Mouse (Mus musculus): ENCODE measurements at regions not wholly inside any gene's neighbourhood (a gene's known extent, or its start where the extent isn't known, plus 50 kb on each side); places are given as distances from the start of the nearest gene placed in this dataset.
"Not testable (repeated sequence)": the region's sequence is repeated elsewhere in the genome, so short reads cannot be mapped to it uniquely, and the experiment has no call there.

DNA sequence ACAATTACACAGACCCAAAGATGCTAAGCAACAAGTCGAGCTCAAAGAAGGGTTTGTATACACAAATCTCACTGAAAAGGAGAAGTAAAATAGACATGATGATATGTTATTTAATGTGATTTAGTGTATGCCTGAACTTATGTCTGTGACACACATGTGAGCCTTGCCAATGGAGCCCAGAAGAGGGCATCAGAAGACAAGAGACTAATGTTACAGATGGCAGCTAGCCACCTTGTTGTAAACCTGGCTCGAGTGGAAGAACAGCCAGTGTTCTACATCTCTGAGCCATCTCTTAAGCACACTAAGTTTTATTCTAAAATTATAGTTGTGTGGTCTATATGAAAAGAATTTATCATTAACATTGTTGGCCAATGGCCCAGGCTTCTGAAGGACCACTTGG, 943.7 kb upstream of the Prmt6 start:
- no peak for DNase-seq (ENCODE audit: low read depth, low spot score)
- no peaks in the 10 kb centered on the region for H3K4me1 ChIP-seq (ENCODE audit: control insufficient read depth in 1 of 2, insufficient read depth in 2 of 2, low read length in 2 of 2)
- no peak overlapping the region for H3K4me3 ChIP-seq (ENCODE audit: control insufficient read depth in 1 of 2, insufficient read depth in 1 of 2, low read depth in 2 of 2, low read length in 2 of 2)
- no peaks in the 10 kb centered on the region for H3K36me3 ChIP-seq (ENCODE audit: control insufficient read depth in 1 of 2, insufficient read depth in 2 of 2, low read length in 2 of 2)
- H3K27me3 ChIP-seq (ENCODE audit: control insufficient read depth in 1 of 2, insufficient read depth in 2 of 2, low read length in 2 of 2), result no peaks in the 10 kb centered on the region
- no peak overlapping the region for H3K27ac ChIP-seq (ENCODE audit: control insufficient read depth, low read depth, low read length)
- H3K79me2 ChIP-seq (ENCODE audit: control insufficient read depth, insufficient read depth, low read length, poor library complexity), result no peaks in the 10 kb centered on the region
- H3K9ac ChIP-seq (ENCODE audit: control insufficient read depth, low read depth, low read length, poor library complexity, severe bottlenecking), result no peak overlapping the region
- no peaks in the 10 kb centered on the region for H3K9me3 ChIP-seq (replicated peaks; ENCODE audit: insufficient read depth, low read length)
- TF ChIP-seq TBP (IDR thresholded peaks at IDR 0.05; ENCODE audit: low read depth, low read length), result no peak
- no peak for TF ChIP-seq SMC3 (IDR thresholded peaks at IDR 0.05; ENCODE audit: low read depth, low read length)
- TF ChIP-seq MAFK (IDR thresholded peaks at IDR 0.05; ENCODE audit: borderline replicate concordance, low read depth, low read length), result no peak
- no peak for TF ChIP-seq GATA1 (IDR thresholded peaks at IDR 0.05; ENCODE audit: low read depth, low read length)
- no peak for TF ChIP-seq TCF12 (IDR thresholded peaks at IDR 0.05; ENCODE audit: low read depth, low read length)
- TF ChIP-seq ETS1 (IDR thresholded peaks at IDR 0.05; ENCODE audit: low read depth, low read length), result no peak
- no peak for TF ChIP-seq UBTF (IDR thresholded peaks at IDR 0.05; ENCODE audit: borderline replicate concordance, insufficient read depth, low read depth, low read length)
- no peak for TF ChIP-seq ELF1 (IDR thresholded peaks at IDR 0.05; ENCODE audit: low read depth, low read length)
- no peak for TF ChIP-seq KAT2A (conservative IDR thresholded peaks at IDR 0.05; ENCODE audit: low read depth, low read length)
- TF ChIP-seq POLR2AphosphoS5 (IDR thresholded peaks at IDR 0.05; ENCODE audit: borderline replicate concordance, low read depth, low read length), result no peak
- no peak for TF ChIP-seq E2F4 (IDR thresholded peaks at IDR 0.05; ENCODE audit: borderline replicate concordance, low read depth, low read length)
- no peak for TF ChIP-seq TAL1 (IDR thresholded peaks at IDR 0.05; ENCODE audit: low read length)
- TF ChIP-seq SIN3A (IDR thresholded peaks at IDR 0.05; ENCODE audit: low read length), result no peak
- no peak for TF ChIP-seq ZMIZ1 (IDR thresholded peaks at IDR 0.05; ENCODE audit: low read depth, low read length)
- TF ChIP-seq RAD21 (IDR thresholded peaks at IDR 0.05; ENCODE audit: low read depth, low read length), result no peak

DNA sequence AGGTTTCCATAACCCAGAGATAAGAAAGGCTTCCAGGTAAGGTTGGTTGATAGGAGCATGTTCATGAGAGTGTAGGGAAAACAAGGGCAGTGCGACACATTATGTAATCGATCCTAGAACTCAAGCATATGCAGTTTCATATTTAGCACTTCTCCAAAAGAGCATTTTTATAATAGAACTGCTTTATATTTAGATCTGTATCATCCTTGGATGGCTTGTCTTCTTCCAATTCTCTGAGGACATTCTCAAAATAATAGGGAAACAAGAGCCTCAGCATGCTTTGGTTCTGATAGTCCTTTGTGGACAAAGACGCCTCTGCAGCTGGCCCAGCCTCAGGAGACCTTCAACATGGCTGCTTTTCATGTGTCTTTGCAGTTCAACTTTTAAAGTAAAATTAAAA, 915.9 kb upstream of the Prmt6 start:
- no peak overlapping the region for H3K27ac ChIP-seq (ENCODE audit: control insufficient read depth, low read depth, low read length)
- TF ChIP-seq TBP (IDR thresholded peaks at IDR 0.05; ENCODE audit: low read depth, low read length), result no peak
- no peak for TF ChIP-seq MEF2A (IDR thresholded peaks at IDR 0.05; ENCODE audit: extremely low read depth, insufficient replicate concordance, low read depth, low read length, poor library complexity, severe bottlenecking)
- no peak for TF ChIP-seq MYC (IDR thresholded peaks at IDR 0.05; ENCODE audit: low read depth, low read length)
- H3K36me3 ChIP-seq (ENCODE audit: control insufficient read depth in 1 of 2, insufficient read depth in 2 of 2, low read length in 2 of 2), result no peaks in the 10 kb centered on the region
- no peaks in the 10 kb centered on the region for H3K9me3 ChIP-seq (replicated peaks; ENCODE audit: insufficient read depth, low read length)
- H3K9ac ChIP-seq (ENCODE audit: control insufficient read depth, low read depth, low read length, poor library complexity, severe bottlenecking), result no peak overlapping the region
- no peaks in the 10 kb centered on the region for H3K4me1 ChIP-seq (ENCODE audit: control insufficient read depth in 1 of 2, insufficient read depth in 2 of 2, low read length in 2 of 2)
- DNase-seq (ENCODE audit: low read depth, low spot score), result no peak
- no peaks in the 10 kb centered on the region for H3K79me2 ChIP-seq (ENCODE audit: control insufficient read depth, insufficient read depth, low read length, poor library complexity)
- H3K4me3 ChIP-seq (ENCODE audit: control insufficient read depth in 1 of 2, insufficient read depth in 1 of 2, low read depth in 2 of 2, low read length in 2 of 2), result no peak overlapping the region
- H3K27me3 ChIP-seq (ENCODE audit: control insufficient read depth in 1 of 2, insufficient read depth in 2 of 2, low read length in 2 of 2), result no peaks in the 10 kb centered on the region

DNA sequence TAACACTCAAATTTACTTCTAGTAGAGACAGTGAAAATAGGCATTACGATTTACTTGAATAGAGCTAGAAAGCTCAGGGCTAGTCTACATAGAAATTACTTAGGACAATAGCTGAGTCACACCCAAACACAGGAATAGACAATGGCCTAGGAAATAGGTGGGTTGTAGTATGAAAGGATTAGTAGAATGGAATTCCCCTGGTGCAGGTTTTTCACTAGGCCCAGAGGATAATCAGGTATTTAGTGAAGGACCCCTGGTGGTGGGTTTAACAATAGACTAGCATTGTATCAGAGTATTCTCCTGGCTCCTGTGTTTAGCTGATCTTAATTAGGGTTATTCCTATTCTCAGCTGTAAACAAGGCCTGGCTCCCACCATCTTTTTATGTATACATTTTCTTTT, 890.4 kb upstream of the Prmt6 start:
- H3K36me3 ChIP-seq (ENCODE audit: control insufficient read depth in 1 of 2, insufficient read depth in 2 of 2, low read length in 2 of 2); DNase-seq (ENCODE audit: low read depth, low spot score); H3K9me3 ChIP-seq (replicated peaks; ENCODE audit: insufficient read depth, low read length); H3K4me3 ChIP-seq (ENCODE audit: control insufficient read depth in 1 of 2, insufficient read depth in 1 of 2, low read depth in 2 of 2, low read length in 2 of 2); H3K9ac ChIP-seq (ENCODE audit: control insufficient read depth, low read depth, low read length, poor library complexity, severe bottlenecking); H3K79me2 ChIP-seq (ENCODE audit: control insufficient read depth, insufficient read depth, low read length, poor library complexity); H3K27me3 ChIP-seq (ENCODE audit: control insufficient read depth in 1 of 2, insufficient read depth in 2 of 2, low read length in 2 of 2); H3K4me1 ChIP-seq (ENCODE audit: control insufficient read depth in 1 of 2, insufficient read depth in 2 of 2, low read length in 2 of 2); H3K27ac ChIP-seq (ENCODE audit: control insufficient read depth, low read depth, low read length): not testable (repeated sequence)
